Mouse (Mus musculus) spleen, adult 2 months (tissue): Measurements from ENCODE around the gene Timm50. TPM values are rescaled to one million over a fixed set of nuclear protein-coding genes. Genes with fewer than 3 reads are reported as not detected.

ENCODE experiments used
- DNase-seq, 2 experiments: peaks; one replicate each; pipeline versions ENCODE4 v3.0.0 to v3.0.0-alpha.2; 2012 to 2021; ENCODE audit warnings: low spot score in 2 of 2, low read depth in 1 of 2
- H3K27ac ChIP-seq: fragments of 200-500 bp; 2 replicates; pipeline ENCODE4 v1.5.1; 2012; ENCODE audit warnings: low read length, inconsistent platforms; ENCODE audit not compliant: insufficient read depth
- H3K27me3 ChIP-seq: fragments of 200-500 bp; 2 replicates; pipeline ENCODE4 v1.6.1; 2012; ENCODE audit warnings: mild to moderate bottlenecking, moderate library complexity, low read length, inconsistent platforms; ENCODE audit not compliant: control insufficient read depth, insufficient read depth
- H3K36me3 ChIP-seq: fragments of 200-500 bp; 2 replicates; pipeline ENCODE4 v1.6.1; 2012; ENCODE audit warnings: mild to moderate bottlenecking, low read length, inconsistent platforms; ENCODE audit not compliant: control insufficient read depth, insufficient read depth
- H3K4me1 ChIP-seq: fragments of 200-500 bp; 2 replicates; pipeline ENCODE4 v1.6.1; 2011; ENCODE audit warnings: inconsistent platforms; ENCODE audit not compliant: control insufficient read depth, insufficient read depth, insufficient read length
- H3K4me3 ChIP-seq: fragments of 200-500 bp; 2 replicates; pipeline ENCODE4 v1.5.1; 2011; ENCODE audit warnings: mild to moderate bottlenecking, inconsistent platforms; ENCODE audit not compliant: insufficient read depth, insufficient read length; ENCODE audit errors: extremely low read depth
- CTCF ChIP-seq: fragments of 200-500 bp; IDR thresholded peaks from 2 replicates; pipeline ENCODE4 v1.5.1; 2011; ENCODE audit warnings: mild to moderate bottlenecking, inconsistent platforms; ENCODE audit not compliant: insufficient read depth, insufficient read length, insufficient replicate concordance; ENCODE audit errors: extremely low read depth
- POLR2A ChIP-seq: fragments of 200-500 bp; IDR thresholded peaks from 2 replicates; pipeline ENCODE4 v1.6.1; 2011; ENCODE audit warnings: low read depth, low read length, inconsistent platforms
- WGBS: fragments of 180-500 bp; shearing (Covaris S2); methylation state at CpG from one replicate; pipeline ENCODE4 v1.1.7; 2018; 5-methylcytosine and 5-hydroxymethylcytosine counted together
- polyA plus RNA-seq: library from polyadenylated mRNA; depleted of rRNA; stranded (reverse); fragments of >200 nt; gene quantifications from 2 replicates; pipeline ENCODE4 v1.2.3, GENCODE M21; 2012; rRNA removed

Gene Timm50
- 37.9 and 45.7 TPM in 2 replicates for polyA plus RNA-seq

DNA sequence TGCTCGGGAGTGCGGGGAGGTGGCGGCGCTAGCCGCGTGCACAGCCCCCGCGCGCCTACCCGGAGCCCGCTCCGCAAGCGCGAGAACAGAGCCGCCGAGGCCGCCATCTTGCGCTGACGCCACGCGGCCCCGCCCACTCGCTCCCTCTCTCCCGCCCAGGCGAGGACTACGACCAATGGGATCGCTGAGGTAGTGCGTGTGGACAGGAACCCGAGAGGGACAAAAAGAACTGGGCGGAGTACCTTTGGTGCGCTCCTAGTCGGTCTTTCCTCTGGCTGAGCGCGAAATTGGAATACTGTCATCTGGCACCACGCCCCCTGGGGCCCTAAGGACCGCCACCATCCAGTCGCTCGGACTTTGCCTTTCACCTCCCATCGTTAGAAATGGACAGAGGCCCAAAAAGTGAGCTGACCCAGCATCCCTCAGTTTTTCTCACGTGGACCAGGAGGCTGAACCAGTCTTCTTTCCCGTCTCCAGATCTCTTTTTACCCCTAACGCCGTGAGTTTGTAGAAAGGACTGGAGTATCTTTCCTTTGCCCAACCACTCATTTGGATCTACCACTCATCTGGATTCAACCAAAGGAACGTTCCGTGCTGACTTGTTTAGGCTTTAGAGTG lies at the start of gene Timm50:
TSS of gene Timm50 (minus strand) at position 147 of the 618 bp plus-strand sequence.
- peaks cover 4% of the 10 kb centered on the region; the same call in 1 of the 2 replicates for H3K4me1 ChIP-seq
- peaks cover 36% of the 10 kb centered on the region for H3K36me3 ChIP-seq
- peak within 1 kb of the TSS; percentile 77 for H3K4me3 ChIP-seq
- peak; percentile 85 to 97 for DNase-seq
- WGBS: under 1% methylated on average over 45 of the region's 45 CpGs
- no peak for TF ChIP-seq POLR2A
- no peak for TF ChIP-seq CTCF
- H3K27me3 ChIP-seq: no peaks in the 10 kb centered on the region
- no peak within 1 kb of the TSS for H3K27ac ChIP-seq

DNA sequence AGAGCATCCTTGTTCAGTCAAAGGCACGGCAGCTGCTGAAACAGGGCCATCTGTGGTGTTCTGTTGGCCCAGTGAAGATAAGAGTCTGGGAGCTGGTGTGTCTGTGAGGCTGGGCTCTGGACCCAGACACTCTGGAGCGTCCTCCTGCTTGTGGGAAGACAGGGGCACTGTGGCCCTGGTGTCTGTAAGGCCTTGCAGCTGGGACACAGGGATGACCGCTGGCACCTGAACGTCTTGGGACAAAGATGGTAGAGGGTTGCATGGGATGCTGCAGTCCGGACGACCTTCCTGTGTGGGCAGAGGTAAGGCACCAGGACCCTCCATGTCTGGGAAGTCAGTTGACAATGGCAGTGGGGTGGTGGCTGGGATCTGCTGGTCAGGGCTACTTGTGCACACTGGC lies 48.4 kb upstream of the Timm50 start:
- Histone ChIP-seq H3K27ac (no peak overlapping the region), H3K4me3 (no peak overlapping the region), H3K4me1 (no peaks in the 10 kb centered on the region), H3K27me3 (no peaks in the 10 kb centered on the region), H3K36me3 (peaks cover 35% of the 10 kb centered on the region)
- 88% methylated on average over 6 of the region's 6 CpGs for WGBS
- DNase-seq: no peak
- TF ChIP-seq POLR2A: no peak
- TF ChIP-seq CTCF: no peak

DNA sequence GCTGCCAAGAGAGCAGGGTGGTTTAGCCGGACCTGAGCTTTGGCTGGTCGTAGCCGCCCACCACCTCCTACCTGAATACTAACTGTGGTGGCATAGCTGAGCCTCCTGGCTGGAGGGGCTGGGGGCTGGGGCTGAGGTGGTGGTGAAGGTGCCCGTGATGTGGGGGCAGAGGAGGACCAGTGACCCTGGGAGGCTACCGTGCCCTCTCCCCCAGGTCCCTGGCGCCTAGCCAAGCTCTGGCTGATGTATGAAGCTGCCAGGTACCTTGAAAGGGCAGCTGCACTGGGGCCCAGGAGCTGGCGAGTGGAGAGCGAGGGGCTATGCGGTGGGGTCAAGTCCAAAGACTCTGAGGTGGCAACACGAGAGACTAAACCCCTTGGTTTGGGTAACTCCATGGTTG lies 48.0 kb upstream of the Timm50 start:
- 90% methylated on average over 10 of the region's 10 CpGs for WGBS
- Histone ChIP-seq H3K27me3 (no peaks in the 10 kb centered on the region), H3K27ac (no peak overlapping the region), H3K4me1 (no peaks in the 10 kb centered on the region), H3K4me3 (no peak overlapping the region), H3K36me3 (peaks cover 31% of the 10 kb centered on the region)
- DNase-seq: no peak
- TF ChIP-seq CTCF: no peak
- no peak for TF ChIP-seq POLR2A

DNA sequence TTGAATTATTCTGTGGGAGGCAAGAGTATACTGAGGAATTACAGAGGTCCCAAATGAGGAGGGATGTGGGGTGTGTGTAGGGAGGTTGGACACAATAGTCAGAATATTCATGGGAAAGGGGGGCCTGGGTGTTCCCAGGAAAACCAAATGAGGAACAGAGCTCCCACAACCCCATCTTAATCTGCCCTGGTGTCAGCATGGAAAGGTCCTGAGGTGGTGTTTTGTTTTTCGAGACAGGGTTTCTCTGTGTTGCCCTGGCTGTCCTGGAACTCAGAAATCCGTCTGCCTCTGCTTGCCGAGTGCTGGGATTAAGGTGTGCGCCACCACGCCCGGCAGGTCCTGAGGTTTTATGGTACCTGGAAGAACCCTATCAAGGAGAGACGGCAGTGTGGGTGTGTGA lies 46.6 kb upstream of the Timm50 start:
- no peak for DNase-seq
- Histone ChIP-seq H3K36me3 (peaks cover 28% of the 10 kb centered on the region), H3K27me3 (no peaks in the 10 kb centered on the region), H3K27ac (no peak overlapping the region), H3K4me1 (no peaks in the 10 kb centered on the region), H3K4me3 (no peak overlapping the region)
- TF ChIP-seq CTCF (no peak), POLR2A (no peak)
- WGBS: 82% methylated on average over 7 of the region's 7 CpGs

DNA sequence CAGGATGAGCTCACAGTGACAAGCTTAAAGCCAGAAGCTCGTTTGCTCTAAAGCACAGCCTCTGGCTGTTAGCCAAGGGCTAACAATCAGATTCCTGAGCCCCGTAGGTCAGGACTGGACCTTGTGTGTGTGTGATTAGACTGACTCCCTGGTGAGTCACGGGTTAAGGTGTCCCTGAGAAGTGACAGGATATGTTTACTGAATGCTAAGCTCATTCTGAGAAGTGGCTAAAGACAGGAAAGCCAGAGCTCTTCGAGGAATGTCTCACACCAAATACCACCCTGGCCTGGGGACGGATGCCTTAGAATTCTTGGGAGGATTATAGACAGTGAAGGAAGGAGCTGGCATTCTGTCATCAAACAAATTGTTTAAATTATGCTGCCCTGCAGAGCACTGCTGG lies 46.1 kb upstream of the Timm50 start:
- TF ChIP-seq POLR2A (no peak), CTCF (no peak)
- DNase-seq: no peak
- Histone ChIP-seq H3K36me3 (peaks cover 32% of the 10 kb centered on the region), H3K4me1 (no peaks in the 10 kb centered on the region), H3K27ac (peak overlapping the region; percentile 44), H3K27me3 (no peaks in the 10 kb centered on the region), H3K4me3 (no peak overlapping the region)
- WGBS: 52% methylated on average over 5 of the region's 5 CpGs

DNA sequence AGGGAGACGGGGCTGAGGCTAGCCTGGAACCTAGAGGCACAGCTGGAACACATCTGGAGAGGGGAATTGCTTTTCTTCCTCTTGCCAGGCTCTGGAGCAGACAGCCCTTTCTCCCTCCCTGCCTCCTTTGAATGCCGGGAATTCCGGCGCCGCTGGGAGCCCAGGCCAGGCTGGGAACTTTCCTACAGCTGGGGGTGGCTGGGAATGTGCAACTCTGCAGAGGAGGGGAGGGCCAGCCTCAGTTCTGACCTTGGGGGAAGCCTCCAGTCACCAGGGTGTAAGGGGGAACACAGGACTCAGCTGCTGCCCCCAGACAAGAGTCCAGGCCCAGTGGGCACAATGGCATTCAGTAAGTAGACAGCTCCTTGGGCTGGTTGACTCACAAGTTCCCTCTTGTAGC lies 45.1 kb upstream of the Timm50 start:
- peak in 1 of 2 experiments; percentile 14 for DNase-seq
- Histone ChIP-seq H3K4me1 (no peaks in the 10 kb centered on the region), H3K27me3 (no peaks in the 10 kb centered on the region), H3K4me3 (no peak overlapping the region), H3K36me3 (peaks cover 32% of the 10 kb centered on the region), H3K27ac (peak overlapping the region; percentile 42; the same call in 1 of the 2 replicates)
- TF ChIP-seq POLR2A (no peak), CTCF (no peak)
- WGBS: 71% methylated on average over 5 of the region's 5 CpGs

DNA sequence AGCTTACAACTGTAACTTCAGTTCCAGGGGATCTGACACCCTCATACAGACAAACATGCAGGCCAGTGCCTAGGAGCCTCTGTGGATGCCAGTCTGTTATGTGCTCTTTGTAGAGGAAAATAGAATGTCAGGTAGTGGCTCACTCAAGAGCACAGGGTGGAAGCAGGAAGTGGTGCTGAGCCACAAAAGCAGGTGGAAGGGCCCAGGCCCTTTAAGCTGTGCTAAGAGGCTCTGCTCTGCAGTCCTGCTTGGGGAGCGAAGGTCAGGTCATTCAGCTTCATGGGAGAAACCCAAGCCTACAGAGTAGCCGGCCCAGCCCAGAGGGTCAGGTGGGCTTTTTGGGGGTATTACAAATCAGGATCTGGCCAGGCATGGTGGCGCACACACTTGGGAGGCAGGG lies 43.3 kb upstream of the Timm50 start:
- peak overlapping the region; percentile 45; the same call in 1 of the 2 replicates for H3K27ac ChIP-seq
- 58% methylated on average over 3 of the region's 3 CpGs for WGBS

More for the DNA sequence above, 43.3 kb upstream of the Timm50 start:
- peaks cover 23% of the 10 kb centered on the region for H3K36me3 ChIP-seq
- no peak for TF ChIP-seq POLR2A
- TF ChIP-seq CTCF: no peak
- DNase-seq: peak in 1 of 2 experiments; percentile 47
- no peaks in the 10 kb centered on the region for H3K27me3 ChIP-seq
- H3K4me1 ChIP-seq: peaks cover 4% of the 10 kb centered on the region; the same call in 1 of the 2 replicates
- H3K4me3 ChIP-seq: no peak overlapping the region
